Mouse (Mus musculus) lung, postnatal 4 days (tissue): ENCODE measurements around the gene Resf1.
"Not testable (repeated sequence)": the region's sequence is repeated elsewhere in the genome, so short reads cannot be mapped to it uniquely, and the experiment has no call there.

Experiments used
- DNase-seq, 2 experiments: peaks; one replicate each; pipeline ENCODE4 v3.0.0; 2021

Gene Resf1

DNA sequence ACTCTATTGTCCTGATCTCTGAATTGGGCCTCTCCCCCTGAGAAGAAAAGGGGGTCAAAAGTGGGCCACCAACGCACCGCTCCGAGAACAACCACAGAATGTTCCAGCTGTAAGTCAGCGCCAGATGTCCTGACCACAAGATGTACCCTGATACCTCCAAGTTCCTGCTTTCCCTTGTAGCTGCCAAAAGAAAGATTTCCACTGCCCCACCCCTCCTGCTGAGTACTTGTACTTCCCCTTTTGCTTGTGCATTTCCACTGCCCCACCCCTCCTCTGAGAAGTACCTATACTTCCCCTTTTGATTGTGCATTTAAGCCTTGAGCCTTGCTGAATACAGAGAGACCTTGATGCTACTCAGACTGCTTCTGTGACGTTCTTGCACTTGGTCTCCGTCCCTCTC lies 39.0 kb downstream of the Resf1 start:
- not testable (repeated sequence) for DNase-seq

DNA sequence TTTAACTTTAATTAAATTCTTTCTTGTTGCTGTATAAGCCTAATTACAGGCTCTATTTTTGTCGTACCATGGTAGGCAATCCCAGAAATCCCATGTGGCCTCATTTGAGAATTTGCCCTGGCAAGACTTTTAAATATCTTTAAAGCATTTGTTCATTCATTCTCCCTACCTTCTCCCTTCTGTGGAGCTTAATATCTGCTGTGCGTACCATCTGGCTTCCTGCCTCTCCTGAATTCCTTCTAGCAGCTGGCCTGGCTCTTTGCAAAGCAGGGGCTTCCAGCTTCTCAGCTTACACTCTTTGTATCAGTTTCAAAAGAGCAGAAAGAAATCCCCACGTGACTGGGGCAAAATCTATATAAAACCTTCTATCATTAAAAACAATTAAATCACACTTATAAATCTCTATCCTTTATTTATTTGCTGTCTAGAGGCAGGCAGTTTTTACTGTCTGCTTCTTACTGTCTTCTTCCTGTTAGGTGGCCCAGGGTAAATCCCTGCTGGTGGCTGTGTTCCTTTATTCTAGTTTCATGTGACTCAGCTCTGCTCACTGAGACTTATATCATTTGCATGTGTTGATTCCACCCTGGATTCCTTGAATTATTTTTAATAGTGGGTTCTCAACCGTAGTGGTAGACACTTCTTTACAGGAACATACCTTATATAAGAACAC lies 45.7 kb downstream of the Resf1 start:
- no peak for DNase-seq

DNA sequence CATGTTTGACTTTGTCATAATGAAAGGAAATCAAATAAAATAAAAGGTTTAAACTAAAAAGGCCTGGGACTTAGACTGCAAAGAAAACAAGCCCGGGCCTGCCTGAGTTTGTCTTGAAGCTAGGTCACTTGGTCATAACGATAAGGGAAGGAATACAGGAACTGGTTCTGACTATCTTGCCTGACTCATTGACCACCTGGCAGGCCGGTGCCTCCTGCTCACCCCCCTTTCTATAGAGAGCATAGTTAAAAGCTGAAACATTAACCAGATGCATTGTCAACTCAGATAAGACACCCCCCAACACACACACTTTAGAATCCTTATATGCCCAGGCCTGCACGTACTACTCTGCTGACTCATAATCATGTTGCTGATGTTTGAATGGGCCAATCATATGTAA lies 46.6 kb downstream of the Resf1 start:
- not testable (repeated sequence) for DNase-seq

DNA sequence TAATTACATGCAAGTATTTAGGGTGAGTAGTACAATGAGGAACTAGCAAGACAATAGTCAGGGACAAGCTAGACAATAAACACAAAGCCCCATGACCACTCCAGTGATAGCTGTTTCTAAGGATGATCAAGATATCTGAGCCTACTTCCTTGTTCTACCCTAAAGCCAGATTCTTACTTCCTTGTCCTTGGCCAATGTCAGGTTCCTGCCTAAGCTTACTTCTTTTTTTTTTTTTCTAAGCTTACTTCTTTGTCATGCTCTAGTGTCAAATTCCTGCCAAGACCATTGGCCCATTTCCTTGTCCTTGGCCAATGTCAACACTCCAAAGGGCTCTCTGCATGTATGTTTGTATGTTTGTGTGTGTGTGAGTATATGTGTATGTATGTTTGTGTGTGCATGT lies 47.9 kb downstream of the Resf1 start:
- DNase-seq, result no peak

DNA sequence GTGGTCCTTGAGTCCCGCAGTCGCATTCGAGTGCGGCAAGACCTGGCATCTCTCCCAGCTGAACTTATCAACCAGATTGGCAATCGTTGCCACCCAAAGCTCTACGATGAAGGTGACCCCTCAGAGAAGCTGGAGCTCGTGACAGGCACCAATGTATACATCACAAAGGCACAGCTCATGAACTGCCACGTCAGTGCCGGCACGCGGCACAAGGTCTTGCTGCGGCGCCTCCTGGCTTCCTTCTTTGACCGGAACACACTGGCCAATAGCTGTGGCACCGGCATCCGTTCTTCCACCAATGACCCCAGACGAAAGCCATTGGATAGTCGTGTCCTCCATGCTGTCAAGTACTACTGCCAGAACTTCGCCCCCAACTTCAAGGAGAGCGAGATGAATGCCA lies 53.3 kb downstream of the Resf1 start:
- DNase-seq, result not testable (repeated sequence)

DNA sequence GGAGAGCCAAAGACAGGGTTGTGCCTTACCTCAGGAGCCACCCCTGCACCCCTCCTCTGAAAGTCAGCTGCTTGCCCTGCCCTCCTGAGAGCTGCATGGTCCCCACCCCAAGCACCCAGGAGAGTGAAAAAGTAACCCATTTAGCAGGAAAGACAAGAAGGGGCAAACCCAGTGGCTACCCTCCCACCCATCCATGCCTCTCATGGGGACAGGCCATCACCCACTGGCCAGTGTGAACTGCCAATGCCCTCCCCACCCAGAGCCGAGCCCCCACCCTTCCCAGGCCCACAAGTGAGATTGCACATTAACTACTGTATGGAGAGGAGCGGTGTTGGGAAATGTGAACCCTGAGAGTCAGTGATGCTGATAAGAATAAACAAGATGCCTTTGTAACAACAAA lies 56.8 kb downstream of the Resf1 start:
- DNase-seq, result not testable (repeated sequence)

DNA sequence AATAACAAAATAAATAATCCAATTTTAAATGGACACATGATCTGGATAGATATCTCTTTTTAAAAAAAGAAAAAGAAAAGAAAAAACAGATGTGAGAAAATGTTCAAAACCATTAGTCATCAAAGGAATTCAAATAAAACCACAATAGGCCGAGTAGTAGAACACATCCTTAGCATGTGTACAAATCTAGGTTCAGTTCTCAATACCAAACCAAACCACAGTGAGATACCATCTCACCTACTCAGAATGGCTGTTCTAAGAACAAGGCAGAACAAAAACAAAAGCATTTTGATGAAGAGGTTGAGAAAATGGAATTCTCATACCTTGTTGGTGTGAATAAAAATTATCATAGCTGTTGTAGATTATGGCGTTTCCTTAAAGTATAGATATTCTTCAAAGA lies 57.2 kb downstream of the Resf1 start:
- no peak for DNase-seq

DNA sequence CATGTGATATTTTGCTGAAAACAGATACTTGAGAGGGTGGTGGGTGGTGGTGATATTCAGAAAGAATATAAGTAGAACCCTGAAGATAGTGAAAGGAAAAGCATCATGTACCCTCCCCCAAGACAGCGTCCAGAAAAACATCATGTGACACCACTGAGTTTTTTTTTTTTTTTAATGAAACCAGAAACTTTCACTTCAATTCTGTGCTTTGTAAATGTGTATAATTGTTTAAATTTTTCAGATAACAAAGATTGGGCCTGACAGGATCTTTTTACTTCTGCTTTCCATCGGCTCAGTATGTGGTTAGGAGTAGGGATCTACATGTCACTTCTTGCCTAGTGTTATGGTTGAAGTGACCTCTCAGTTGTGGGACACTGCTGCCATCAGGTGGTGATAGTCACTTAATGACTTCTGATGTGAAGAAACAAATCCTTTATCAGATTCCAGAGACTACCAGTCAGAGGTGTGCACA lies 65.8 kb downstream of the Resf1 start:
- DNase-seq, result peak; percentile 62 to 80

DNA sequence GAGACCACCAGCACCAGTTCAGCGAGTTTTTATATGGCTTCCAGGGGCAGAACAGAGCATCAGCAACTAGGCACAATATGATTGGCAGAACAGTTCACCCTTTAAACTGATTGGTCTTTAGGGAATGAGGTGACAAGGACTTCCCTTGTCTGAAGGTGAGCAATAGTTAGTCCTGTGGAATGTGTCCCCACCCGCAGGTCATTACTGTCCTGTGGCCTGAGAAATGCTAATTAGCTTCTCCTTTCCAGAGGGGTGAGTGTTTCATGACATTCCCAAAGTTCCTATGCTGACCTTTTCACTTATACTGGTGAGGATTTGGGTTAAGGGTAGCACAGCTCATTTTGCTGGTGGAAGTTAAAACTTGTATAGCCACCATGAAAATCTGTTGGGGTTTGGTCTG lies 74.3 kb downstream of the Resf1 start:
- DNase-seq, result no peak
